In genomic region chr6:120940446-120941083, GRCm38 (mm10) we compare ENCODE assay signal across 11 mouse cellular contexts.
"Had no signal": no experiment of that assay in that cellular context is flagged by ENCODE, and none has a peak within 500 bp of the region (broad histone marks: within the 10 kb centered on the region; RNA-seq: fewer than 3 reads in every experiment).

No protein-coding gene starts in this region.

- DNase-seq: left cerebral cortex, postnatal 4 days; lung, adult 18-20 months; midbrain, embryonic 14.5 days; right cerebral cortex, adult 18-20 months; right cerebral cortex, postnatal 25 days; thymus, postnatal 25 days had no signal

- H3K36me3 ChIP-seq: limb, embryonic 13.5 days had no signal

- H3K27ac ChIP-seq: limb, embryonic 13.5 days; liver, embryonic 14.5 days; neural tube, embryonic 15.5 days; stomach, postnatal 0 days had no signal

- H3K27me3 ChIP-seq: limb, embryonic 13.5 days; neural tube, embryonic 15.5 days had no signal

- H3K9me3 ChIP-seq: limb, embryonic 13.5 days; neural tube, embryonic 15.5 days had no signal

- H3K4me1 ChIP-seq: limb, embryonic 13.5 days; neural tube, embryonic 15.5 days had no signal

- H3K4me2 ChIP-seq: limb, embryonic 13.5 days; neural tube, embryonic 15.5 days had no signal

- H3K9ac ChIP-seq: limb, embryonic 13.5 days; liver, embryonic 14.5 days; neural tube, embryonic 15.5 days had no signal

- H3K4me3 ChIP-seq: limb, embryonic 13.5 days; myocyte; neural tube, embryonic 15.5 days had no signal
